Mouse (Mus musculus): ENCODE results near the gene Orc2. TPM values are rescaled to one million over a fixed set of nuclear protein-coding genes. Genes with fewer than 3 reads are reported as not detected.

Orc2 gene
- polyA plus RNA-seq, 1 experiment: 80.2 TPM

DNA sequence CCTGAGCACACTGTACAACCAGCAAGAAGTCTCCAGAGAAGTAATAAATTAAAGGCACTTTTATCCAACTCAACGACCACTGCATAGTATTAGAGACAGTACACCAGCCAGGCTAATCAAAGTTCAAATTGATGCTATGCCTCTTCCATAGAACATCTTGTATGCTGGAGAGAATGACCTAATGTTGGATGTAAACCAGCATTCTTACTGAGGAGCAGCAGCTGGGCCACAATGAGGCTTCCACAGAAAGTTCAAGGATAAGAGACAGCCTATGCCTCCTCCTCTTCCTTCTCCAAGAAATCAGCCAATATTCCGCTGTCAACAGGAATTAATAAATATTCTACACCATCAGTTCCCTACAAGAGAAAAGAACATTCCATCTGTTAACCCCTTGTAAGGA, 41.0 kb downstream of the Orc2 start:
- H3K4me1 ChIP-seq (ENCODE audit: control insufficient read depth, insufficient read depth, low read length): no peaks in the 10 kb centered on the region
- H3K36me3 ChIP-seq (ENCODE audit: control insufficient read depth, insufficient read depth, low read length, poor library complexity, severe bottlenecking): peaks cover 66% of the 10 kb centered on the region
- TF ChIP-seq POLR2A (IDR thresholded peaks at IDR 0.05; ENCODE audit: insufficient read depth, low read length) (no peak), CTCF (IDR thresholded peaks at IDR 0.05; ENCODE audit: low read depth, low read length) (no peak), EP300 (IDR thresholded peaks at IDR 0.05; ENCODE audit: insufficient read depth, low read depth, low read length) (no peak)
- no peaks in the 10 kb centered on the region for H3K27me3 ChIP-seq (ENCODE audit: control insufficient read depth, insufficient read depth, low read length, poor library complexity, severe bottlenecking)
- H3K27ac ChIP-seq (ENCODE audit: insufficient read depth, low read length): no peak overlapping the region
- H3K4me3 ChIP-seq (ENCODE audit: low read depth, low read length): no peak overlapping the region
- no peak overlapping the region for H3K9ac ChIP-seq (ENCODE audit: low read depth, poor library complexity, severe bottlenecking)
- no peaks in the 10 kb centered on the region for H3K9me3 ChIP-seq (replicated peaks; ENCODE audit: control insufficient read depth, insufficient read depth, low read length, poor library complexity, severe bottlenecking)

- H3K9me3 ChIP-seq (replicated peaks; ENCODE audit: control insufficient read depth, insufficient read depth, low read length, poor library complexity, severe bottlenecking): no peaks in the 10 kb centered on the region
- no peaks in the 10 kb centered on the region for H3K27me3 ChIP-seq (ENCODE audit: control insufficient read depth, insufficient read depth, low read length, poor library complexity, severe bottlenecking)
- TF ChIP-seq POLR2A (IDR thresholded peaks at IDR 0.05; ENCODE audit: insufficient read depth, low read length) (no peak), CTCF (IDR thresholded peaks at IDR 0.05; ENCODE audit: low read depth, low read length) (no peak), EP300 (IDR thresholded peaks at IDR 0.05; ENCODE audit: insufficient read depth, low read depth, low read length) (no peak)
- no peak overlapping the region; the same call in 1 of the 2 replicates for H3K27ac ChIP-seq (ENCODE audit: insufficient read depth, low read length)
- H3K36me3 ChIP-seq (ENCODE audit: control insufficient read depth, insufficient read depth, low read length, poor library complexity, severe bottlenecking): peaks cover 56% of the 10 kb centered on the region
- no peak overlapping the region for H3K4me3 ChIP-seq (ENCODE audit: low read depth, low read length)
- no peak overlapping the region for H3K9ac ChIP-seq (ENCODE audit: low read depth, poor library complexity, severe bottlenecking)
- no peaks in the 10 kb centered on the region for H3K4me1 ChIP-seq (ENCODE audit: control insufficient read depth, insufficient read depth, low read length)
Measured at GRCm38 (mm10) chr1:58460566-58460965, 44.3 kb downstream of the Orc2 start.

- H3K27me3 ChIP-seq (ENCODE audit: control insufficient read depth, insufficient read depth, low read length, poor library complexity, severe bottlenecking): no peaks in the 10 kb centered on the region
- no peak overlapping the region for H3K4me3 ChIP-seq (ENCODE audit: low read depth, low read length)
- peaks cover 43% of the 10 kb centered on the region for H3K36me3 ChIP-seq (ENCODE audit: control insufficient read depth, insufficient read depth, low read length, poor library complexity, severe bottlenecking)
- H3K9ac ChIP-seq (ENCODE audit: low read depth, poor library complexity, severe bottlenecking): no peak overlapping the region
- no peaks in the 10 kb centered on the region for H3K9me3 ChIP-seq (replicated peaks; ENCODE audit: control insufficient read depth, insufficient read depth, low read length, poor library complexity, severe bottlenecking)
- no peaks in the 10 kb centered on the region for H3K4me1 ChIP-seq (ENCODE audit: control insufficient read depth, insufficient read depth, low read length)
- H3K27ac ChIP-seq (ENCODE audit: insufficient read depth, low read length): no peak overlapping the region
- no peak for TF ChIP-seq CTCF (IDR thresholded peaks at IDR 0.05; ENCODE audit: low read depth, low read length)
- no peak for TF ChIP-seq EP300 (IDR thresholded peaks at IDR 0.05; ENCODE audit: insufficient read depth, low read depth, low read length)
- no peak for TF ChIP-seq POLR2A (IDR thresholded peaks at IDR 0.05; ENCODE audit: insufficient read depth, low read length)
Measured at GRCm38 (mm10) chr1:58458867-58459266, 46.0 kb downstream of the Orc2 start.

DNA sequence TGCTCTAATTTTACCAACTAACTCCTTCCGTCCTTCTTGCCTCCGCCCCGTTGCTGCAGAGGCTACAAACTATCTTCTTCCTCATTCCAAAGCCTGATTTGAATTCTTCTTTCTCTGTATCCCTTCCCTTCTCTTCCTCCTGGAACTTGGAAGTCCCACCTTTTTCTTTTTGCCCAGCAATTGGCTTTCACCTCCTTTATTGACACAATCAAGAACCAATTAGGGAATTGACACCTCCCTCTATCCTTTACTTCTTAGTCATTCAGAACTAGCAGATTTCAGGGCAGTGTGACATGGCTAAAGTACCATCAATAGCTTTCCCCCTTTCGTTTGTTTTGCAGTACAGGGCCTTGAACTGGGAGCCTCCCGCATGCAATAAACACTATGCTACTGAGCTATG, 46.7 kb downstream of the Orc2 start:
- Histone ChIP-seq H3K9ac (ENCODE audit: low read depth, poor library complexity, severe bottlenecking) (no peak overlapping the region), H3K4me1 (ENCODE audit: control insufficient read depth, insufficient read depth, low read length) (no peaks in the 10 kb centered on the region), H3K27ac (ENCODE audit: insufficient read depth, low read length) (0 out of 2 replicates have a peak overlapping the region, but pooled peaks have one; percentile 16), H3K36me3 (ENCODE audit: control insufficient read depth, insufficient read depth, low read length, poor library complexity, severe bottlenecking) (peaks cover 39% of the 10 kb centered on the region), H3K27me3 (ENCODE audit: control insufficient read depth, insufficient read depth, low read length, poor library complexity, severe bottlenecking) (no peaks in the 10 kb centered on the region), H3K9me3 (replicated peaks; ENCODE audit: control insufficient read depth, insufficient read depth, low read length, poor library complexity, severe bottlenecking) (no peaks in the 10 kb centered on the region; the same call in 1 of the 2 replicates), H3K4me3 (ENCODE audit: low read depth, low read length) (no peak overlapping the region)
- TF ChIP-seq EP300 (IDR thresholded peaks at IDR 0.05; ENCODE audit: insufficient read depth, low read depth, low read length) (no peak), POLR2A (IDR thresholded peaks at IDR 0.05; ENCODE audit: insufficient read depth, low read length) (no peak), CTCF (IDR thresholded peaks at IDR 0.05; ENCODE audit: low read depth, low read length) (no peak)

- Histone ChIP-seq H3K9ac (ENCODE audit: low read depth, poor library complexity, severe bottlenecking) (no peak overlapping the region), H3K4me3 (ENCODE audit: low read depth, low read length) (no peak overlapping the region), H3K9me3 (replicated peaks; ENCODE audit: control insufficient read depth, insufficient read depth, low read length, poor library complexity, severe bottlenecking) (no peaks in the 10 kb centered on the region; the same call in 1 of the 2 replicates), H3K36me3 (ENCODE audit: control insufficient read depth, insufficient read depth, low read length, poor library complexity, severe bottlenecking) (peaks cover 25% of the 10 kb centered on the region), H3K4me1 (ENCODE audit: control insufficient read depth, insufficient read depth, low read length) (no peaks in the 10 kb centered on the region), H3K27me3 (ENCODE audit: control insufficient read depth, insufficient read depth, low read length, poor library complexity, severe bottlenecking) (no peaks in the 10 kb centered on the region), H3K27ac (ENCODE audit: insufficient read depth, low read length) (no peak overlapping the region)
- TF ChIP-seq CTCF (IDR thresholded peaks at IDR 0.05; ENCODE audit: low read depth, low read length) (no peak), POLR2A (IDR thresholded peaks at IDR 0.05; ENCODE audit: insufficient read depth, low read length) (no peak), EP300 (IDR thresholded peaks at IDR 0.05; ENCODE audit: insufficient read depth, low read depth, low read length) (no peak)
Measured at GRCm38 (mm10) chr1:58454316-58454715, 50.6 kb downstream of the Orc2 start.

- TF ChIP-seq EP300 (IDR thresholded peaks at IDR 0.05; ENCODE audit: insufficient read depth, low read depth, low read length): no peak
- TF ChIP-seq POLR2A (IDR thresholded peaks at IDR 0.05; ENCODE audit: insufficient read depth, low read length): no peak
- peak; percentile 37 for TF ChIP-seq CTCF (IDR thresholded peaks at IDR 0.05; ENCODE audit: low read depth, low read length)
- no peaks in the 10 kb centered on the region for H3K4me1 ChIP-seq (ENCODE audit: control insufficient read depth, insufficient read depth, low read length)
- H3K27ac ChIP-seq (ENCODE audit: insufficient read depth, low read length): no peak overlapping the region
- H3K9ac ChIP-seq (ENCODE audit: low read depth, poor library complexity, severe bottlenecking): no peak overlapping the region
- no peaks in the 10 kb centered on the region for H3K27me3 ChIP-seq (ENCODE audit: control insufficient read depth, insufficient read depth, low read length, poor library complexity, severe bottlenecking)
- H3K4me3 ChIP-seq (ENCODE audit: low read depth, low read length): no peak overlapping the region
- H3K36me3 ChIP-seq (ENCODE audit: control insufficient read depth, insufficient read depth, low read length, poor library complexity, severe bottlenecking): peaks cover 15% of the 10 kb centered on the region
- H3K9me3 ChIP-seq (replicated peaks; ENCODE audit: control insufficient read depth, insufficient read depth, low read length, poor library complexity, severe bottlenecking): no peaks in the 10 kb centered on the region
Measured at GRCm38 (mm10) chr1:58448396-58448795, 56.5 kb downstream of the Orc2 start.

Data from ES-Bruce4 (cell line).